Mouse (Mus musculus) embryo, embryonic 11 days (tissue): Measurements from ENCODE around the gene Itga2b.

ENCODE experiments used
- DNase-seq: peaks from one replicate; pipeline ENCODE4 v3.0.0-alpha.2; 2015

Gene Itga2b

GRCm38 (mm10) chr11:102469648-102470357 lies at the start of gene Itga2b:
Itga2b (minus strand) TSS chr11:102470122.
- no peak for DNase-seq

GRCm38 (mm10) chr11:102514793-102515424 lies 45.0 kb upstream of the Itga2b start:
- no peak for DNase-seq

- peak; percentile 27 for DNase-seq
Observed at GRCm38 (mm10) chr11:102510226-102510625, 40.3 kb upstream of the Itga2b start.

GRCm38 (mm10) chr11:102496732-102497131 lies 26.8 kb upstream of the Itga2b start:
- DNase-seq: no peak

- no peak for DNase-seq
Observed at GRCm38 (mm10) chr11:102496206-102496605, 26.3 kb upstream of the Itga2b start.

GRCm38 (mm10) chr11:102495742-102496141 lies 25.8 kb upstream of the Itga2b start:
- DNase-seq: no peak

- DNase-seq: no peak
Observed at GRCm38 (mm10) chr11:102495114-102495513, 25.2 kb upstream of the Itga2b start.

- no peak for DNase-seq
Observed at GRCm38 (mm10) chr11:102494063-102494650, 24.2 kb upstream of the Itga2b start.

- no peak for DNase-seq
Observed at GRCm38 (mm10) chr11:102493241-102493640, 23.3 kb upstream of the Itga2b start.

GRCm38 (mm10) chr11:102487901-102488300 lies 18.0 kb upstream of the Itga2b start:
- no peak for DNase-seq

- peak; percentile 86 for DNase-seq
Observed at GRCm38 (mm10) chr11:102486733-102487386, 16.9 kb upstream of the Itga2b start.

- DNase-seq: no peak
Observed at GRCm38 (mm10) chr11:102481779-102482178, 11.9 kb upstream of the Itga2b start.

GRCm38 (mm10) chr11:102480897-102481296 lies 11.0 kb upstream of the Itga2b start:
- DNase-seq: no peak

- no peak for DNase-seq
Observed at GRCm38 (mm10) chr11:102480111-102480510, 10.2 kb upstream of the Itga2b start.

- no peak for DNase-seq
Observed at GRCm38 (mm10) chr11:102479581-102479980, 9.7 kb upstream of the Itga2b start.

- no peak for DNase-seq
Observed at GRCm38 (mm10) chr11:102478671-102479070, 8.7 kb upstream of the Itga2b start.

GRCm38 (mm10) chr11:102475027-102475426 lies 5.1 kb upstream of the Itga2b start:
- DNase-seq: no peak

GRCm38 (mm10) chr11:102467041-102467631 lies 2.8 kb downstream of the Itga2b start:
- peak; percentile 95 for DNase-seq

GRCm38 (mm10) chr11:102465713-102466436 lies 4.0 kb downstream of the Itga2b start:
- DNase-seq: peak; percentile 46

- no peak for DNase-seq
Observed at GRCm38 (mm10) chr11:102464901-102465300, 5.0 kb downstream of the Itga2b start.

- DNase-seq: no peak
Observed at GRCm38 (mm10) chr11:102461764-102462163, 8.2 kb downstream of the Itga2b start.

- DNase-seq: no peak
Observed at GRCm38 (mm10) chr11:102460541-102460940, 9.4 kb downstream of the Itga2b start.
